Mouse (Mus musculus): ENCODE results near the gene Eps8.

The Eps8 gene

DNA sequence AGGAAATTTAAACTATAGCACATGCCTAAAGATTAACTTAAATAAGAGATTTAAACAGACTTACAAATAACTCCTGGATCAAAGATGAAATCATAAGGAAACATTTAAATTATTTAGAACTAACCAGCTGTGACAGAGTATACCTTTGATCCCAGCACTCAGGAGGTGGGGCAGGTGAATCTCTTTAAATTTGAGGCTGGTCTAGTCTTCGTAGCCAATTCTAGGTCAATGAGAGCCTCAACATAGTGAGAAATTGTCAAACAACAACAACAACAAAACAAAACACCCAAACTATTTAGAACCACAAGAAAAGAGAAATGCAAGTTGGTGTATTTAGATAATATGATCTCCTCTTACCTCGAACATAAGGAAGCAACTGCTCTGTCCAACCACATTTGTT, at the start of gene Eps8:
TSS of gene Eps8 (minus strand) at position 101 of the 400 bp plus-strand sequence.
- no peak for DNase-seq (ENCODE audit: low spot score)

DNA sequence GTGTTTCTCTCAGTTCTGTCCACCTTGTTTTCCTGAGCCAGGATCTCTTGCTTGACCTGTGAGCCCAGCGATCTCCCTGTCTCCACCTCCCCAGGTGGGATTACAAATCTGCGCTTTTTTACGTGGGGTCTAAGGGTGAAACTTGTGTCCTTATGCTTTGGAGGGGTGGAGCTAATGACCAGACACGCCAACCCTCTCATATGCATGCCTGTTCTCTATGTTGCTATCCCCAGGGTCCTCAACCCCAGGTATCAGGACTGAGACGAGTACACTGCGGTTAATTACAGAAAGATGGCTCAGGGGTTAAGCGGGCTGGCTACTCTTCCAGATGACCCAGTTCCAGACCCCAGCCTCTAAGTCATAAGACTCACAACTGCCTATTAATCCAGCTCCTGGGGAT, 48.8 kb upstream of the Eps8 start:
- DNase-seq (ENCODE audit: low spot score), result no peak

DNA sequence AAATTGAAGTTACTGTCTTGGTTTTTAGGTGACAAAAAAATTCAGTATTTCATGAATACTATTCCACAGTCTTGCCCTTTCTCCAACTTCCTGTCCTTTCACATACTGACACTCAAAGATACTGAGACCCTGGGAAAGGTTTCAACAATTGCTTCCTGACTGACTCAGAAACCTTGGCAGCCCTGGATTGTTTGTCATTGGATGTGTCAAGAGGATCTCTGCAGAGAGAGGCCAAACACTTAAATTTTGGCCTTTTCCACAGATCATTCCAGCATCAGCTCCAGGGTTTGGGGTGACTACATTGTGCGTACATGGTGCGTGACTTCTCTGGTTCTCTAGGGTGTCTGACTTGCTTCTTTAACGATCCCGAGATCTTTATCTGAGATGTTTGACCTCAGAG, 48.2 kb upstream of the Eps8 start:
- no peak for DNase-seq (ENCODE audit: low spot score)

DNA sequence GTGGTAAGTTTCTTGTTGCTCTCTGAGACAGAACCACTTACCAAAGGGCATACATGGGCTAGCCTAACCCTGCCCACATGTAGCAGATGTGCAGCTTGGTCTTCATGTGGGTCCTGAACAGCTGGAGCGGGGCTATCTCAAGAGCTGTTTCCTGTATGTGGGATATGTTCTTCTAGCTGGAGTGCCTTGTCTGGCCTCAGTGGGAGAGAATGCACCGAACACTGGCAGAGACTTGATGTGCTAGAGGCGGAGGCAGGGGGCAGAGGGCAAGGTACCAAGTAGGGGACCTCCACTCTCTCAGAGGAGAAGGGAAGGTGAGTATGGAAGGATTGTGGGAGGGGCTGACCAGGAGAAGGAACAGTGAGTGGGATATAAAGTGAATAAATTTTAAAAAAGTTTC, 47.5 kb upstream of the Eps8 start:
- no peak for DNase-seq (ENCODE audit: low spot score)

DNA sequence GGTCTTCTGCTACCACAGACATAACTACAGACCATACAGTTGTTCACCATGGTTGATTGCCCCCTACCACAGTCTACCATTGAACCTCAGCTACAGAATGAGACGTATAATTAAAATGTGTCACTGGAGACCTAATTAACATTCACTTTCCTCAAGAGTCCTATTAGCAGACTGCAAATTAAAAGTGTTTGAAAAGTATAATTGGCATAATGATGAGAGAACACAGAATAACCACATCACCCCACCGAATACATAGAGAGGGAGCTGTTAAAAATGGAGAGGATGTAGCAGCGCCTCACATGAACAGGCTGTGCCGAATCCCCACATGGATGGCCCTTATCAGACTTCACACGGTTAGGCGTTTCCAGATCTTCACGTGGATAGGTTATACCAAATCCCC, 44.8 kb upstream of the Eps8 start:
- DNase-seq (ENCODE audit: low spot score), result no peak

DNA sequence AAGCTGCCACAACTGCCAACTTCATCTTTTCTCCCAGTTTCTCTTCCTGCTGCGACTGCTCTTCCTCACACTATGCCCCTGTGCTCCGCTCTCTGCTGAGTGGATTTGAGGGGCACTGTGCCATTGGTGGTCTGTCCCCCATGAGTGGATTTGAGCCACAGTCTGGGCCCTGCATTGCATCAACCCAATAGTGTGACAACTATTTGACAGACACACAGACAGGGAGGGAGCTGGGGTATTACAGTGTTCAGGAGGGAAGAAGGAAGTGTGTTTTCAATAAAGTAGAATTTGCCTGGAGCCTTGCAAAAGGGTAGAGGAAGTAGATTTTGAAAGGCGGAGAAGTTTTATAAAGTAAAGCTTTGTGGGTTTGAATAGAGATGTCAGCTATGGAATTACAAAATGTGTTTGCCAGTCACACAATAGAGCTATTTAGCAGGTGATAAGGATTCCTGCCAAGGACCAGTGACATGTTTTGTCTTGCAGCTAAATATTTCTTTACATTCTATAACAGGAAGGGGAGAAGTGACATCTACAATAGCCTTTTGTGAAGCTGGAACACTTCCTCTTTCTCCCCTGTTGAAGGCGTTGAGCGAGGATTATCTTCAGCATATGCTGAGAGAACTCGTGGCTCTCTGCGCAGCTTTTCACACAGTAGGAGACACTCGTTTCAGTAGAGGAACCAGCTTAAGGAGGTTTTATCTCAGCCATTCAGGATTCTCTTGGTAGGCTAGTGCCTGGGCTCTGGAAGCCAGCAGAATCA, 41.9 kb upstream of the Eps8 start:
- DNase-seq (ENCODE audit: low spot score), result no peak

DNA sequence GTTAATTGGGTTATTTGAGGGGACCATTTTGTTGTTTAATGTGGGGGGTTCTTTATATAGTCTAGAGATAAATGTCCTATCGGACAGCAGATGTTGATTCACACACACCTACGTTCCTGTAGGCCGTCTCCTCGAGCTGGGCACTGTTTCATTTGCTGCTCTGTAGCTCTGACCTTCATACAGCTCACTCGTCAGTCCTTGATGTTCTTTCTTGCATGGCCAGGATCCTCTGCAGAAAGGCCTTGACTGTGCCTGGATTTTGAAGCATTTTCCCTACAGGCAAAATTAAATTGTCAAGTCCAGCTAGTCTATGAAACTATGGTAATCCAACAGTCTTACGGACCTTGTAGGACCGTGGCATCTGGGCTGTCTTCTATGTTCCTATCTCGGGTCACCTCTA, 40.4 kb upstream of the Eps8 start:
- DNase-seq (ENCODE audit: low spot score), result no peak

DNA sequence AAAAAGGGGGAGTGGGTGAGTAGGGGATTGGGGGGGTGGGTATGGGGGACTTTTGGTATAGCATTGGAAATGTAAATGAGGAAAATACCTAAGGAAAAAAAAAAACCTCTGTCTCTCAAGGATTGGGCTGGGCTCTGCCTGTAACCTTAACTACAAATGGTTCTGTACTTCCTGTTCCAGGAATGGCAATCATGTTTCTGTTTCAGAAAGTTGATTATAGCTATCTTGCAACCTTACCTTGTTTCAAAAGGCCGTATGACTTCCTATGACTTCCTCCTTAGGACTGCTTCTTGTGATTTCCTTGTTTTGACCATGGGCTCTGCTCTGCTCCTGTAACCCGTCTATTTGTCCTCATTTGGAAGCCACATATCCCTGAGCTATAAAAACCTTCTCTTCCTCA, 39.6 kb upstream of the Eps8 start:
- DNase-seq (ENCODE audit: low spot score), result no peak

DNA sequence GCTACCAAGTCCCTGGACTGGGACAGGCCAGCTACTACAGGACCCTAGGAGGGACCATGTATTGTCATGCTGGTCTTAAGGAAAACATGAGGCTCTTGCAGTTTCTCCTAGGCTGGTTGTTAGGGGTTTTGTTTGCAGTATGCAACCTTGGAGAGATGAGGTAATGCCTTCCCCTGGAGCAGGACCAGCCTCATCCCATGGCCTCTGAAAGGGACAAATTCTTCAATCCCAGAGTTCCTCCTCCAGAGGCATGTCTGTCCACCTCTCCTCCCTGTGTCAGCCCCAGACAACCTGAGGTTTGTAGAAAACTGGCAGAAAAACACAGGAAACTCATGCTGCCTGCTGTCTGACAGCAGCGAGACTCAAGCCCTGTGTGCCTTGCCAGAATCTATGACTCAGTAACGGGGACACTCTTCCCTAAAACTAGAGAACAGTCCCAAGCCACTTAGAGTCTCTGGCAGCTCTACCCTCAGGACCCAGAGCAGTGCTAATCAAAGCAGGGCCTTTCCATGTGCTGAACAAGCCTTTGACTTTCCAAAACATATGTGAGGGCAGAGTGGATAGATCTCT, 36.0 kb upstream of the Eps8 start:
- DNase-seq (ENCODE audit: low spot score), result no peak

DNA sequence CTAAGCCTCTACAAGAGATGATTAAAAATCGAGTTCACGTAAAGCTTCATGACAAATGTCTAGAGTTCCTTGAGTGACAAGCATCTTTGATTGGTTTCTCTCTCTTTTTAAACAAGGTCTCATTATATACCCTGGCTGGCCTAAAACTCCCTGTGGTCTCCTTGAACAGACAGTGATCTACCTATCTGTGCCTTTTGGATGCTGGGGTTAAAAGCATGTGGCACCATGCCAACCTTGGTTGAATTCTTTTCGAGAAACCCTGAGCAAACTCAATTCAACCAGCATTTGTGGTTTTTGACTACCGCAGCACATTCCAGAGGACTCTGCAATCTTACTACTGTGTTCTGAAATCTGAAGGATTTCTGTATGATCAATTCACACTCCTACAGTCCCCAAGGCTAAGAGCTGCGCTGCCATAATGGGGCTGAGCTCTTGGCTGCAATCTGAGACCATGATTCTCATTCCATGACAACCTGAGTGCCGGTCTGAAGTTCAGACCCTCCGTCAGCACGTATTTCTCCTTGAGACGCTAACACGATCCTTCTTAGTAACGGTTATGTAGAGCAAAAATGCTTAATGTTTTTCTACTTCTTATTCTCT, 33.9 kb upstream of the Eps8 start:
- no peak for DNase-seq (ENCODE audit: low spot score)

DNA sequence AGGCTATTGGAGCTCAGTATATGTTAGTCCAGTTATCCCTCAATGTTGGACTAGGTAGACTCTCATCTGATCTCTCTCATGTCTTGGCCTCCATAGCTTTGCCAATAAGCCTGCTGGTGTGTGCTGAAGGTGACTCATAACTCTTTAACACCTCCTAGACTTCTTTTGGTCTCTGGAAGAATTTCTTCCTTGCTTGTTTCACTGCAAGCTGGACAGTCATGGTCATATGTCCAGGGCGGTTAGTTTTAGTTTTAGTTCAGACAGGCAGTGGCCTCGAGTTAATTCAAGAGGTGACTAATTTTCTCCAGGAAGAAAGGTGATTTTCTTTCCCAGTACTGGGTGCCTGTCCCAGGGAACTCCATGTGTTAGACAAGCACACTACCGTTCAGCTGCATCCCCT, 33.4 kb upstream of the Eps8 start:
- no peak for DNase-seq (ENCODE audit: low spot score)

DNA sequence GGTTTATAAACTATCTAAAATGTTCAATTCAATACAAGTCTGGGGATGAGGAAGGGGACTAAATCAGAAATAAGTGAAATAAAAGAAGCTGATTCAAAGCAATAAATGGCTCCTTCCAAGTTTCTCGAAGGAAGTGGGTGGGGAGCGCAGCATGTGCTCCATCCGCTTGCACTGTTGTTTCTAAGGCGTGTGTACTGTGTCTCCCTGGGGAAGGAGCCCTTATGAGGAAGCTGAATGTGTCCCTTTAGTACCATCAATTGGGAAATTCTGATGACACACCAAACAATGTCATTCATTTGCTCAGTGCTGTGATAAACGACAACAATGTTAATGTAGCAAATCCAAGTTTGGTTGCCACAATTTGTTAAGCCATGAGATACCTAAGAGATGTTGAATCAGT, 33.0 kb upstream of the Eps8 start:
- no peak for DNase-seq (ENCODE audit: low spot score)

DNA sequence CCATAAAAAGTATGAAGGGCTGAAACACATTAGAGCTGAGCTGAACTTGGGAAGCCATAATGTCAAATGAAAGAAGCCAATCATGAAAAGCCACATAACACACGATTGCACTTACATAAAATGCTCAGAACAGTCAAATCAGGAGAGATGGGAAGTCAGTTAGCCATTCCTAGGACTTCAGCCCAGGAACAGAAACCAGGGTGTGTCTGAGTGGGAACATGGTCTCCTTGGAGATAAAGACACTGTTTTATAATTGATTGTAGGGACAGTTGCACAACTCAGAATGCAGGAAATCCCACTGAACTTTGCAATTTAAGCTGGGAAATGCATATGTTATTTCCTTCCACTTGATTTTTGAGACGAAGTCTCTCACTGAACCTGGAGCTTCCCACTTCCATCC, 28.0 kb upstream of the Eps8 start:
- DNase-seq (ENCODE audit: low spot score), result no peak

DNA sequence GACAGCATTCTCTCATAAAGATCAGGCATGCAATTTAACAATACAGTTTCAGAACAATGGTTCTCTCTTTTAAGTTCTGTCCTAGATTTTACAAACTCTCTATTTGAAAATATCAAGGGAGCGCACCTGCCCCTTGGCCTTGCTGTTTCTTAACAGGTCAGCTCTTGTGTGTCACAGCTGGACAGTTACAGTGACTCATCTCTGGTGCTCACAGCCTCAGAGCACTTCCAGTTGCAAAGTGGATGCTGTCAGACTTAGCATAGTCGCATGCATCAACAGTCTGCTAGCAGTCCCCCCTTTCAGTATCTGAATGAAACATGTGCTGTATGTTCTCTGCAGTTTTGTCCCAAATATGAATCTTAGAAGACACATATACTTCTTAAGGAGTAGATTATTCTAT, 26.3 kb upstream of the Eps8 start:
- no peak for DNase-seq (ENCODE audit: low spot score)

DNA sequence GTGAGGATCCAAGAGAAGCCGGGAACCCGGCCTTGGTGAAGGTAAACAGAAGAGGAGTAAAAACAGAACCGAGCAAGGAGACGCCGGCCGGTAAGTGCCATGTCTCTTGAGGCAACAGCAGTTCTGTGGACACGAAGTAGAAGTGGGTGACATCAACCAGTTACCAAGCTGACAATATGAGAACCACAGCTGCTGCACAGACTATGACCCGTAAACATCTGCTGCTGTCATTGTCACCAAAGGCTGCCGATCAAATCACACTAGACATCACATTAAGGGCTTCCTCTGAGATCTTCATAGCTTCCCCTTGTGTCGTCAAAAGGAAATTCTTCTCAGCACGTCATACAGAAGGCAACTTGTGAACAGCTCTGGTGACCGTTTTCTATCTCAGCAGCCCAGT, 21.9 kb upstream of the Eps8 start:
- DNase-seq (ENCODE audit: low spot score), result no peak

DNA sequence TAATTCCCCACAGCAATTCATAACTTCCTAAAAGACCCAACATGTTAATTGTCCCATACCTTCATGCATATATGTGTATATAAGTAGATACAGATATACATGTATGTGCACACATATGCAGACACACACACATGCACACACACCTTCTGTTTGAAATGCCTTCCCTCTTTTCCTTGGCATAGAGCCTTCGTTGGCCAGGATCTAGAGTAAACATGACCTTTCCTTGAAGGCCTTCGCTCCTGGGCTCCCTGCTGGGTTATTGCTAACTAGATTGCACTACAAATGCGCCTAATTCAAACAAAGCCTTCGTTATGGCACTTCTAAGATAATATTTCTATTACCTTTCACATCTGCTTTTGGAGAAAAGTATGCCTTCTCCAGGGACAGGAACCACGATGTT, 20.9 kb upstream of the Eps8 start:
- no peak for DNase-seq (ENCODE audit: low spot score)

DNA sequence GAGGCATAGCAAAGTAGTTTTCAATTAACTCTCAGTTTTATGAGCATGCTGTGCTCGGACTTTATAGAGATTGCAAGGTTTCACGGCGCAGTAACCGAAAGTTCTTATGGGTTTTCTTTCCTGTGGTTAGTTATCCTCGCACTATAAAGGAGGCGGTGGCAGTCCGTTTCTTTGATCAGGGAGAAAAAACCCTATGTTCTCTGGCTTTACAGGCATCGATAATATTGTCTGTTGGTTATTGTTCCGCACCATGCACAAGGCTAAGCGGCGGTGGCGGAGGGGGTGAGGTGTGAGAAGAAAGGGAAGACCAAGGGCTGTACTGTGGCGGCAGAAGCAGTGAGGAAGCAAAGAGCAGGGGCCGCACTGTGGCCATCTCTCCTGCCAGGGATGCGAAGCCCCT, 18.6 kb upstream of the Eps8 start:
- no peak for DNase-seq (ENCODE audit: low spot score)

DNA sequence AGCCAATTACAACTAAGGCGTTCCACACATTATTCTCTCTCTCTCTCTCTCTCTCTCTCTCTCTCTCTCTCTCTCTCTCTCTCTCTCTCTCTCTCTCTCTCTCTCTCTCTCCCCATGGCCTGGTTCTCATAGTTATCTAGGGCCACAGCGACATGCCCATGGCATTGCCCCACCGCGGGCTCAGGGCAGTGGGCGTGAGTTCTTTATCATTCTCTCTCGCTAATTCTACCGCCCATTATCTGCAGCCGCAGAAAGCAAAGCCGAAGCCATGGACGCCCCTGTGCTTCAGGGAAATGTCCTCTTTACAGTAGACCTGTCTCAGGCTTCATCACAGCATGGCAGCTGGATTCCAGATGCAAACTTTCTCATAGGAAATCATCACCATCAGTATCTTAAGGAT, 16.9 kb upstream of the Eps8 start:
- DNase-seq (ENCODE audit: low spot score), result no peak

DNA sequence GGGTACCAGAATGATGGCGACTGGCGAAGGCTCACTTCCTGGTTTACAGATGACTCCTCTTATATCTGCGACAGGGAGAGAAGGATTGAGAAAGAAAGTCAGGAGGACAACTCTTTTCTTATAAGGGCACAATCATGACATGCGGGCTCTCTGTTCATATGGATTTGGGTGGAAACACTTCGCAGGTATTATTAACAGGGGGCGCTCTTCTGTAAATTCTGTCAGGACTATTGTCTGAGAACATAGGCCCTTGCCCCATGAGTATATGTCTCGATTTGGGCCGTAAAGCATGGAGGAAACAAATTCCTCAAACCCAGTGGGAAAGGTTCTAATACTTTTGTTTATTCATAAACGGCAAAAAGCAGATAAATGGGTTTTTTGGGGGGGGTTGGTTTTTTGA, 16.1 kb upstream of the Eps8 start:
- no peak for DNase-seq (ENCODE audit: low spot score)

DNA sequence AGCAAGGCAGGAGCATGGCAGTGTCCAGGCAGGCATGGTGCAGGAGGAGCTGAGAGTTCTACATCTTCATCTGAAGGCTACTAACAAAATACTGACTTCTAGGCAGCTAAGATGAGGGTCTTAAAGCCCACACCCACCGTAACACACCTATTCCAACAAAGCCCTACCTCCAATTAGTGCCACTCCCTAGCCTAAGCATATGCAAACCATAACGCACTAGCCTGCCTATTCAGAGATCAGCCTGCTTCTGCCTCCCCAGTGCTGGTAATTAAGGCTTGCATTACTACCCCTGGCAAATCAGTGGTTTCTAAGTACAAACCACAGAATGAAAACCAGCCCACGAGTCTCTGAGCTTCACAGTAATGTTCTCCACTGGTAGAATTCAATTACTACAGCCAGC, 15.2 kb upstream of the Eps8 start:
- no peak for DNase-seq (ENCODE audit: low spot score)

DNA sequence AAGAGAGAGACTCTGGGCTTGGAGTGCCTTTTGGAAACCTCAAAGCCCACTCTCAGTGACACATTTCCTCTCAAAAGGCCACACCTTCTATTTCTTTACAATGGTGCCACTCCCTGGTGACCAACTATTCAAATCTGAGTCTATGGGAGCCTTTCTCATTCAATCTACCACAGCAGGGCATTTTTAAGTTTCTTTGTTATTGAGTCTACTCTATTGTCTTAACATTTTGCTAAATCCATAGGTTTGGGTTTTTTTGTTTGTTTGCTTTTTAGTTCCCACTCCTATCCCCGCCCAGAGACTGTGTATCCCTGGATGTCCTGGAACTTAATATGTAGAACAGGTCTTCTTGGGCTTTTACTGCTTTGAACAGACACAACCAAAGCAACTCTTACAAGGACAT, 14.8 kb upstream of the Eps8 start:
- no peak for DNase-seq (ENCODE audit: low spot score)

DNA sequence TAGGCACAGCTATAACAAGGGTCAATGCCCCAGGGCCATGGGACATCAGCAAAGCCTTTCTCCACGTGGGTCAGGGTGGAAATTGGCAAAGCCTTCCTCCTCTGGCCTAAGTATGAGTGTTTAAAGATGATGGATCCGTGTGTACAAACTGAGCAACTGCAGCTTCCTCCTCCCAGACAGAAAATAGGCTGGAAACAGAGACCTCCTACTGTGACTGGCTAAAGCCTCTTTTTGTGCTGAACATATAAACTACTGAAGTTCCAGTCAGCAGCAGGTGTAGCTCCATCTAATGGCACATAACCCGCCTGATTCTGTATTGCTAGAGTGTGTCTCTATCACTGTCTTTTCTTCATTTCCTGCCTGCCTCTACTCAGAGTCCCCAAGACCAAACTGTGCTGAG, 13.7 kb upstream of the Eps8 start:
- DNase-seq (ENCODE audit: low spot score), result no peak

DNA sequence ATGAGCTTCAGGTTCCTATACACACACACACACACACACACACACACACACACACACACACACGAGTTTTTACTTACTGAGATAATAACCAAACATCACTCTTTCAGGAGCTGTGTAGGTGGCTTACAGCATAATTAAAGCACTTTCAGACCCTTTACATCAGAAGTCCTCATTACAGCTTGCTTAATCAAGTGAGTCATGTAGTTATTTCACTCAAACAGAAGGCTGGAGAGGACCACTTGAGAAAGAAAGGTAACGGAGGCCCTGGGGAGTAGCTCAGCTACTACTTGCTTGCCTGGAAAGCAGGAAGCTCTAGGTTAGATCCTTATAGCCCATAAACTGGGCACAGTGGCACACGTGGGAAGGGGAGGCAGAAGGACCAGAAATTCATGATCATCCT, 13.0 kb upstream of the Eps8 start:
- no peak for DNase-seq (ENCODE audit: low spot score)

DNA sequence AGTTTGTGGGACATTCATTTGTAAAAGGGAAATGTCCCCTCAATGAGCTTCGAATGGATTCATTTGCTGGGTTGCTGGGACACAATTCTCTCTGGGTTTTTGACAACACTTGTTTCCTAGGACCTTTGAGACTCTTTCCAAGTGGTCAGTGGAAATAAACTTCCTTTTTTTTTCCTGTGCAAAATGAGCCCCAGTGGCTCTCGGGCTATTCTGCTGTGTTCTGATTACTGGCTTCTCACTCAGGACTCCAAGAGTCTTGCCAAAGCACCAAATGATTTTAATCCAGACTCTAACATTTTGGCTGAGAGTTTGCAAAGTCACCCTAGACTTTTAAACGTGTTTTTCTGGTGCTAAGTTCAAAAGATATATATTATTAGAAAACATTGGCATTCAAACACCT, 10.3 kb upstream of the Eps8 start:
- DNase-seq (ENCODE audit: low spot score), result no peak
